Mouse (Mus musculus): ENCODE results near the gene Gck.
"Not testable (repeated sequence)": the region's sequence is repeated elsewhere in the genome, so short reads cannot be mapped to it uniquely, and the experiment has no call there.

The Gck gene

DNA sequence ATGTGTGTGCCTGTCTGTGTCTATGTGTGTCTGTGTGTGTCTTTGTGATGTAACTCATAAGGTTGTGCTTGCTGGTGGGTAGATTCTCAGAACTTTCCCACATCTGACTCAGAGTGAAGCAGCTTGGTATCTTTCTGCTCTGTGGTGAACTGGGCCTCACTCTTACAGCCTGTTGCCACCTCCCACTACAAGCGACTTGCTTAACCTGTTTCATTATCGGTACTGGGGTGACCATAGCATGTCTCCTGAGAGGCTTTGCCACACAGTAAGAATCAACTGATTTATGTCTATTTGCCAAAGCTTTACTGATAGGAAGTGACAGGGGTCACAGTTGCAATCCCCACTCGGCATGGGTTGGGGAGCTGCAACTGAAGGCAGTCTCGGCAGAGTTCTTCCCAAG is 41.2 kb downstream of the Gck start:
- DNase-seq (ENCODE audit: low spot score), result no peak

GRCm38 (mm10) chr11:5907096-5907495 is 42.8 kb downstream of the Gck start:
- no peak for DNase-seq (ENCODE audit: low spot score)

GRCm38 (mm10) chr11:5905778-5906518 is 43.9 kb downstream of the Gck start:
- no peak for DNase-seq (ENCODE audit: low spot score)

DNA sequence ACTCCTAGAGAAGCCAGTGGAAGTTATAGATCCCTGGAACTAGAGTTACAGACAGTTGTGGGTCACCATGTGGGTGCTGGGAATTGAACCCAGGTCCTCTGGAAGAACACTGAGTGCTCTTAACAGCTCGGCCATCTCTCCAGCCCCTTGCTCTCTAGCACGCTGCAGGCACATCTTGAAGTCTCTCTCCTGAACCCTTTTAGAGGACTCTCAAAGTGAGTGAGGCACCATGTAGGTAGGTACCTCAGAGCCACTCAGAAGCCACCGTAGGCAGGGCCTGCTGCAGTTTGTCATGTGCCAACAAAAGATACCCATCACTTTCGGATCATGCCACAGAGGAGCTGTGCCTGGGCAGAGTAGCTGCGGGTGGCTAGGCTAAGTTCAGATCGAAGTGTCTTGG is 45.0 kb downstream of the Gck start:
- no peak for DNase-seq (ENCODE audit: low spot score)

- no peak for DNase-seq (ENCODE audit: low spot score)
Measured at GRCm38 (mm10) chr11:5904357-5904756, 45.5 kb downstream of the Gck start.

DNA sequence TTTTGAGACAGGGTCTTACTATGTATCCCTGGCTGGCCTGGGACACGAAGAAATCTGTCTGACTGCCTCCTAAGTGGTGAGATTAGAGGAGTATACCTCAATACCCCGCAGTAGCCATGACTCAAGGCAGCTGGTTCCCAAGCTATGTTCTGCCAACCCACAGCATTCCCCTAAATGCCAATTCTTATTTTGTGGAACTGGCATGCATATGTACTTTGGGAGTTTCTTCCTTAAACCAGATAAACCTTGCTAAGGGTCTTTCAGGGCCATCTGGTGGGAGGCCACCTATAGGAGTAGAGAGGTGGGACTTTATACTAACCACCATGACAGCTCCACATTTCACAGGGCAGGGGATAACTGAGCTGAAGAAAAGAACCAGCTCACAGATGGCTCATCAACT is 46.0 kb downstream of the Gck start:
- no peak for DNase-seq (ENCODE audit: low spot score)

DNA sequence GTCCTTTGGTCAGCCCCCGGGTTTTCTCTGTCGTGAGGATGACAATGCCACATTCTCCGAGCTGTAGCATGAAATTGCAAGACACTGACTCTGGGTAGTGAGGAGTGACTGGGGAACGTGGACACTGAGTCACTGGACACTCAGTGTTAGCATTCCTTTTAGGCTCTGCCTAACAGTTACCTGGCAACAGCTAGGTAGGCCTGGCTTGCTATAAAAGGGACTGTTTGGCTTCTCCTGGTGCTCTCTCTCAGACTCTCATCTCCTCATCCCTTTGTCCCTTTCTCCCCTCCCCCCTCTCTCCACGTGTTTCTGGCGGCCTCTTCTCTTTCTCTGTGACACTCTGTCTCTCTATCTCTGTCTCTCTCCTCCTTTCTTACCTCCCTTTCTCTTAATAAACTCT is 47.5 kb downstream of the Gck start:
- no peak for DNase-seq (ENCODE audit: low spot score)

DNA sequence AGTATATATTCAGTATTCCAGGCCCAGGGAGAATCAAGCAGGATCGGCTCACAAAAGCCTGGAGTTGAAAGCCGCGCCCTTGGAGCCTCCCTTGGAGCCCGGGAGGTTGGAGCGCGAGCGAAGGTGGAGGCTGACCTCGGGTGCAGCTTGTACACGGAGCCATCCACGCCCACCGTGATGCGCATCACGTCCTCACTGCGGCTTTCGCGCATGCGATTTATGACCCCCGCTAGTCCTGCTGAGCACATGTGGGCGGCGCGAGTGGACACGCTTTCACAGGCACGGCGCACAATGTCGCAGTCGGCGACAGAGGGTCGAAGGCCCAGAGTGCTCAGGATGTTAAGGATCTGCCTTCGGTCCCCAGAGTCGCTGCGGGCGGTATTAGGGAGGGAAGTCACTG is 47.9 kb downstream of the Gck start:
- no peak for DNase-seq (ENCODE audit: low spot score)

DNA sequence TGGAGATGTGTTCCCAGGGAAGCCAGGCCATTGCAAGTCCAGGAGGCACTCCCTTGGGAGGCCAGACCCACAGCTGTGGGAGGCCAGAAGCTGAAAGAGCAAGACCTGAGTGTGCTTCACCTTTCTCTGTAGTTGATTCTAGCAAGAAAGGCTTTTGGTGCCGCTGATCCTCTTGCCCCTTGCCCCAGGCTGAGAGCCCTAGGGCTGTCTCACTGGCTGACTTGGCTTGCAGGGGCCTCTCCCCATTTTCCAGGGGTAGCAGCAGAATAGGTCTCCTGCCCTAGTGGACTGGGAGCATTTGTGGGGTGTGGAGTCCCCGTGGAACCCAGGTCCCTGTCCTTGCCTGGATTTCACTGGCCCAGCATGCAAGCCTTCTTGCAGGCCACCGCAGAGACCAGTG is 48.6 kb downstream of the Gck start:
- no peak for DNase-seq (ENCODE audit: low spot score)

DNA sequence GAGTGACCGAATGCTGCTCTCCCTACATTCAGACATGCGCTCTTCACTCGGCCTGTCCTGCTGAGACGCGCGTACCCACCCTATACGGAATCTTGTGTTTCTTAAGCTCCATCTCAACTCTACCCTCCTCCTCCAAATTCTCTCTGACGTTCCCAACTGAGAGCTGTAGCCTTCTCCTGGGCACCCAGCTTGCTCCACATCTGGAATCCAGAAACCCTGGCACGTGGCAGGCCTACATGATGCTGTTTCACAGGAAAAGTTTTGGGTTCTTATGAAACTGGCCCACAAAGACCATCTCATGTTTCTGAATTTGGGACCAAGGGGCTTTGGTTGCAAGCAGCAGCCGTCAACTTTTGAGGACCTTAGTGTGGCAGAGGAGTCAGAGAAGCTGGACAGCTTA is 50.6 kb downstream of the Gck start:
- DNase-seq (ENCODE audit: low spot score), result no peak

DNA sequence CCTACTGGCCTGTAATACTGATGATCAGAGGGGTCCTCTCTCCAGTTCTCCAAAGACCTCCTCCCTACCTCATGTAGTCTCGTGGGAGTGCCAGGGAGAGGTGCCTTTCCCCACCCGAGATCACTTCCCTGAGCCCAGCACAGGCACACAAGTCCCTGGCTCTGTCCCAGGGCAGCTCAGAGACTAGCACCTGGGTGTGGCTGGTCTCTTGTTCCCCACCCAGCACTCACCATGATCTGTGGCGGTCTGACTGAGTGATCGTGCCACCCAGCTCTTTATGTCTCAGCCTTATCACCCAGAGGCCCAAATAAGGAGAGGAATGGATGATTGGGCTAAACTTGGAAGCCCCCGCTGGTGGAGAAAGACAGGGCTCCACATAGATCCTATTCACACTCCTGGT is 51.4 kb downstream of the Gck start, which contains the start of gene Myl7:
Gene Myl7, minus strand, starts transcription at position 252 of the 400 bp plus-strand sequence.
- peak; percentile 14 for DNase-seq (ENCODE audit: low spot score)

GRCm38 (mm10) chr11:5897839-5898238 is 52.0 kb downstream of the Gck start:
- DNase-seq (ENCODE audit: low spot score), result no peak

GRCm38 (mm10) chr11:5897230-5897629 is 52.7 kb downstream of the Gck start:
- no peak for DNase-seq (ENCODE audit: low spot score)

GRCm38 (mm10) chr11:5893807-5894206 is 56.1 kb downstream of the Gck start:
- DNase-seq (ENCODE audit: low spot score), result no peak

DNA sequence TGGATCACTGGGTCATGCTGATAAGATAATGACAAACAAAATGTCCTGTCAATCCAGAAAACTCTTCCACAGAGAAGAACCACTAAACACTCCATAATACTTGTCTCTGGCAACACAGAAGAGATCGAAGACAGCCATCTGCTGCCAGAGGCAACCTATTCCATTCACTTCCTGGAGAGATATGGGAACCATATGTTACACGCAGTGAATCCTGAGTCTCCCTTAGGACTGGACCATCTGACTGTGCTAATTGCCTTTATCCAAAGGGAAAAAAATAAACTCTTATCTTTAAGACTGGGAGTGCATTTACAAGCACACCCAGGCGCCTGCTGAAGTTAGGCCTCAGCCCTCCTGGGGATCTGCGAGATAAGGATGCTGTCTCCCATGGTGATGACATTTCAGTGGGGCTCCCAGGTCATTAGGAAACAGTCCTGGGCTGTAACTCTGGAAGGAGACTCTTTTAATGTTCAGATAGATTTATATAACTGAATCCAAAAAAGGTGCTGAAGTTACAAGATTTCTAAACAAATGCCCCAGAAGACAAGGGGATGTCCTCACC is 57.0 kb downstream of the Gck start:
- peak; percentile 44 for DNase-seq (ENCODE audit: low spot score)

DNA sequence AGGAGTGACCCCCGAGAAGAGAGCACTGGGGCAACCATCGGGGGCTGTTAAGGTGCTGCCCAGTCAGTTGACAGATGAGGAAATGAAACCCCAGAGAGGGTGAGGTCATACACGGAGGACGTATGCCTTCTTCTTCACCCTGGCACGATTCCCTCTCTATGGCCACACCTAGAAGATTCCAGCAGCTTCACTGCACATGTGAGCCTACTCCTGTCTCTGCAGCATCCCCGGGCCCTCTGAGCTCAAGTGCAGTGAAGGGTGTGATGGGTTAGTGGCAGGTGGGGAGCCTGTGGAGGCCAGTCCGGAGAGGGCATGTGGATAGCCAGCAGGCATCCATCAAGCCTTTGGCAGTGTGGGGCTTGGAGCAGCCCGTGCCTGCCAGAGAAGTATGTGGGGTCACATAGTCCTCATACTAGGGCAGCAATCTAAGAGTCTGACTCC is 57.7 kb downstream of the Gck start:
- DNase-seq (ENCODE audit: low spot score), result no peak

DNA sequence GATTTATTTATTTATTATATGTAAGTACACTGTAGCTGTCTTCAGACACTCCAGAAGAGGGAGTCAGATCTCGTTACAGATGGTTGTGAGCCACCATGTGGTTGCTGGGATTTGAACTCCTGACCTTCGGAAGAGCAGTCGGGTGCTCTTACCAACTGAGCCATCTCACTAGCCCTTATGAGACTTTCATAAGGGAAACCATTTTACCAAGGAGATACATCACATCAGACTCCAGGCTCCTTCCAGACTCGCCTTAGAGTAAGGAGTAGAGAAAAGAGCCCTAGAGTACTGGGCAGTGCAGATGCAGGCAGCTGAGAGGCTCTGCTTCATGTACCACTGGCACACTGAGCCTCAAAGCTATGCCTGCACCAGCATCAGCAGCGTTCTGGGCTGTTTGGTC is 61.3 kb downstream of the Gck start:
- DNase-seq (ENCODE audit: low spot score), result not testable (repeated sequence)

- no peak for DNase-seq (ENCODE audit: low spot score)
Measured at GRCm38 (mm10) chr11:5887250-5887649, 62.6 kb downstream of the Gck start.

GRCm38 (mm10) chr11:5886187-5886586 is 63.7 kb downstream of the Gck start:
- peak; percentile 56 for DNase-seq (ENCODE audit: low spot score)

GRCm38 (mm10) chr11:5882518-5882917 is 67.4 kb downstream of the Gck start:
- no peak for DNase-seq (ENCODE audit: low spot score)

DNA sequence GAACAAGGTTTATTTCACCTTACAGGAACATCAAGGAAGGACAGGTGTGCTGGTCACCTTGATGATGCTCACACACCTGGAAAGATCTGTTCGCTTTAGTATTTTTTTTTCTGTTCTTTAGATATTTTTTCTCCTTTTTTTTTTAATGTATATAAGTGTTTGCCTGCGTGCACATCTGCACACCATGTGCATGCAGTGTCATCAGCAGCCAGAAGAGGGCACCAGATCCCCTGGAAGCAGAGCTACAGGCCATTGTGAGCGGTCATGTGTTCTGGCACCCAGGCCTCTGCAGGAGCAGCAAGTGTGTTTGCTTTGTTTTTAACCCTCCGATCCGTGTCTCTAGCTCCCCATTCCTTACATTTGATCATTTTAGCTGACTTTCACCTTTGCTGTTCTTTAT is 70.0 kb downstream of the Gck start:
- DNase-seq (ENCODE audit: low spot score), result peak; percentile 59

GRCm38 (mm10) chr11:5878661-5879060 is 71.2 kb downstream of the Gck start:
- DNase-seq (ENCODE audit: low spot score), result no peak

GRCm38 (mm10) chr11:5877921-5878526 is 71.9 kb downstream of the Gck start, which contains the start of gene Pold2:
Pold2 (minus strand) TSS chr11:5878292.
- DNase-seq (ENCODE audit: low spot score), result peak; percentile 98

Measured in c-Kit-positive CD71-positive TER-119-positive erythroid progenitor cells, embryonic 14.5 days (primary cell).